Mouse (Mus musculus) testis, adult 2 months (tissue): Measurements from ENCODE around the gene Sbk3.
"Not testable (repeated sequence)": the region's sequence is repeated elsewhere in the genome, so short reads cannot be mapped to it uniquely, and the experiment has no call there.

Source experiments
- CTCF ChIP-seq: fragments of 200-500 bp; IDR thresholded peaks from 2 replicates; pipeline ENCODE4 v1.5.1; 2012; ENCODE audit warnings: low read depth, mild to moderate bottlenecking, inconsistent platforms, low read length, moderate library complexity; ENCODE audit not compliant: control insufficient read depth, insufficient read depth, insufficient replicate concordance
- POLR2A ChIP-seq: fragments of 200-500 bp; IDR thresholded peaks from 2 replicates; pipeline ENCODE4 v1.6.1; 2012; ENCODE audit warnings: low read depth, mild to moderate bottlenecking, inconsistent platforms, low read length, moderate library complexity; ENCODE audit not compliant: control insufficient read depth

DNA sequence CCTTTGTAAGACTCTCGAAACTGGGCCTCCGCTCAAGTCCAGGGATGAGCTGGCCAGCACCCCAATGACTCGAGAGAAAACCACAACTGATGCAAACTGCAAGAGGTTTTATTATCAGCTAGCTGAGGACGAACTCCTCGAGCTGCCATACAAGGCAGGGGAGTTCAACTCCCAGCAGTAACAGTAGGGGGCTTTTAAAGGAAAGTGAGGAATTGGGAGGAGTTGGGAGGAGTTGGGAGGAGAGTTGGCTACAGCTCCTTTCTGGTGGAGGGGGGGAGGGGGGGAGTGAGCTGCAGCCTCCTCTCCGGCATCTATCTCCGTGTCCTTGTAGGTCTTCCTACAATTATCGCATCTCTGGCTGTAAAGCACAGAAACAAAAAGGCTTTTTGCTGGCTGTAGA, 31.9 kb upstream of the Sbk3 start:
- TF ChIP-seq CTCF, POLR2A: not testable (repeated sequence)
